Mouse (Mus musculus) small intestine, adult 2 months (tissue): Measurements from ENCODE around the gene Itprip. TPM values are rescaled to one million over a fixed set of nuclear protein-coding genes. Genes with fewer than 3 reads are reported as not detected.
A peak's percentile ranks its signal among the peaks of the same experiment; 100 is the strongest.

Experiments
- H3K27ac ChIP-seq: fragments of 200-500 bp; 2 replicates; pipeline ENCODE4 v1.5.1; 2012; ENCODE audit warnings: low read depth, low read length, control low read depth, inconsistent platforms; ENCODE audit not compliant: insufficient read depth
- H3K27me3 ChIP-seq: fragments of 200-500 bp; 2 replicates; pipeline ENCODE4 v1.6.1; 2012; ENCODE audit warnings: mild to moderate bottlenecking, moderate library complexity, low read length, inconsistent platforms; ENCODE audit not compliant: control insufficient read depth, insufficient read depth
- H3K36me3 ChIP-seq: fragments of 200-500 bp; 2 replicates; pipeline ENCODE4 v1.6.1; 2012; ENCODE audit warnings: mild to moderate bottlenecking, low read length, control low read depth, inconsistent platforms; ENCODE audit not compliant: control insufficient read depth, insufficient read depth
- H3K4me1 ChIP-seq: fragments of 200-500 bp; 2 replicates; pipeline ENCODE4 v1.6.1; 2012; ENCODE audit warnings: low read length, inconsistent platforms, mixed read lengths; ENCODE audit not compliant: control insufficient read depth, insufficient read depth, insufficient read length
- H3K4me3 ChIP-seq: fragments of 200-500 bp; 2 replicates; pipeline ENCODE4 v1.5.1; 2012; ENCODE audit warnings: low read depth, mild to moderate bottlenecking, control low read depth, inconsistent platforms, low read length, moderate library complexity
- CTCF ChIP-seq: fragments of 200-500 bp; IDR thresholded peaks from 2 replicates; pipeline ENCODE4 v1.5.1; 2012; ENCODE audit warnings: low read depth, mild to moderate bottlenecking, control low read depth, inconsistent platforms, low read length, moderate library complexity, mixed read lengths; ENCODE audit not compliant: insufficient replicate concordance, insufficient read length; ENCODE audit errors: extremely low read depth
- POLR2A ChIP-seq: fragments of 200-500 bp; IDR thresholded peaks from 2 replicates; pipeline ENCODE4 v1.6.1; 2012; ENCODE audit warnings: low read depth, mild to moderate bottlenecking, control low read depth, inconsistent platforms, low read length, moderate library complexity
- WGBS: fragments of 180-500 bp; shearing (Covaris S2); methylation state at CpG from one replicate; pipeline ENCODE4 v1.1.7; 2018; 5-methylcytosine and 5-hydroxymethylcytosine counted together
- polyA plus RNA-seq: library from polyadenylated mRNA; depleted of rRNA; stranded (reverse); fragments of >200 nt; gene quantifications from 2 replicates; pipeline ENCODE4 v1.2.3, GENCODE M21; 2012

Gene Itprip
- polyA plus RNA-seq, 1 experiment: 3.2 TPM

GRCm38 (mm10) chr19:47870102-47870666 is 48.9 kb downstream of the Itprip start:
- H3K27ac ChIP-seq: no peak overlapping the region
- no peak for TF ChIP-seq POLR2A
- no peak for TF ChIP-seq CTCF
- no peaks in the 10 kb centered on the region for H3K27me3 ChIP-seq
- H3K36me3 ChIP-seq: no peaks in the 10 kb centered on the region
- H3K4me3 ChIP-seq: no peak overlapping the region
- H3K4me1 ChIP-seq: peaks cover 4% of the 10 kb centered on the region; the same call in 1 of the 2 replicates
- WGBS: 59% methylated on average over 7 of the region's 7 CpGs

GRCm38 (mm10) chr19:47869516-47869915 is 49.6 kb downstream of the Itprip start:
- no peaks in the 10 kb centered on the region for H3K27me3 ChIP-seq
- TF ChIP-seq CTCF: no peak
- no peak for TF ChIP-seq POLR2A
- no peaks in the 10 kb centered on the region for H3K36me3 ChIP-seq
- 14% methylated on average over 3 of the region's 3 CpGs for WGBS
- H3K4me1 ChIP-seq: peaks cover 4% of the 10 kb centered on the region; the same call in 1 of the 2 replicates
- H3K27ac ChIP-seq: no peak overlapping the region
- H3K4me3 ChIP-seq: no peak overlapping the region

- Histone ChIP-seq H3K36me3 (peaks cover 4% of the 10 kb centered on the region; the same call in 1 of the 2 replicates), H3K27ac (no peak overlapping the region), H3K4me3 (no peak overlapping the region), H3K4me1 (peaks cover 4% of the 10 kb centered on the region; the same call in 1 of the 2 replicates), H3K27me3 (no peaks in the 10 kb centered on the region)
- no peak for TF ChIP-seq CTCF
- no peak for TF ChIP-seq POLR2A
- WGBS: 50% methylated on average over 4 of the region's 4 CpGs
Measured at GRCm38 (mm10) chr19:47868951-47869350, 50.1 kb downstream of the Itprip start.

GRCm38 (mm10) chr19:47867628-47868175 is 51.4 kb downstream of the Itprip start:
- Histone ChIP-seq H3K27me3 (no peaks in the 10 kb centered on the region), H3K36me3 (peaks cover 10% of the 10 kb centered on the region), H3K4me3 (no peak overlapping the region), H3K27ac (no peak overlapping the region), H3K4me1 (peaks cover 4% of the 10 kb centered on the region; the same call in 1 of the 2 replicates)
- WGBS: 54% methylated on average over 4 of the region's 4 CpGs
- TF ChIP-seq CTCF (no peak), POLR2A (no peak)

- Histone ChIP-seq H3K36me3 (peaks cover 21% of the 10 kb centered on the region), H3K4me3 (peak within 1 kb of the TSS; percentile 86), H3K27ac (peak within 1 kb of the TSS; percentile 55; the same call in 1 of the 2 replicates), H3K27me3 (no peaks in the 10 kb centered on the region), H3K4me1 (peaks cover 4% of the 10 kb centered on the region; the same call in 1 of the 2 replicates)
- WGBS: under 1% methylated on average over 49 of the region's 49 CpGs
- TF ChIP-seq POLR2A: peak; percentile 69
- peak; percentile 70; the same call in 1 of the 2 replicates for TF ChIP-seq CTCF
Measured at GRCm38 (mm10) chr19:47865353-47865947, 53.6 kb downstream of the Itprip start, which contains the start of gene Gsto2. Gene Gsto2, plus strand, starts transcription at chr19:47865534.

GRCm38 (mm10) chr19:47864721-47865120 is 54.4 kb downstream of the Itprip start:
- Histone ChIP-seq H3K36me3 (peaks cover 26% of the 10 kb centered on the region), H3K4me1 (peaks cover 4% of the 10 kb centered on the region; the same call in 1 of the 2 replicates), H3K27me3 (no peaks in the 10 kb centered on the region), H3K4me3 (no peak overlapping the region), H3K27ac (no peak overlapping the region)
- TF ChIP-seq POLR2A (no peak), CTCF (no peak)
- WGBS: 78% methylated on average over 7 of the region's 7 CpGs

DNA sequence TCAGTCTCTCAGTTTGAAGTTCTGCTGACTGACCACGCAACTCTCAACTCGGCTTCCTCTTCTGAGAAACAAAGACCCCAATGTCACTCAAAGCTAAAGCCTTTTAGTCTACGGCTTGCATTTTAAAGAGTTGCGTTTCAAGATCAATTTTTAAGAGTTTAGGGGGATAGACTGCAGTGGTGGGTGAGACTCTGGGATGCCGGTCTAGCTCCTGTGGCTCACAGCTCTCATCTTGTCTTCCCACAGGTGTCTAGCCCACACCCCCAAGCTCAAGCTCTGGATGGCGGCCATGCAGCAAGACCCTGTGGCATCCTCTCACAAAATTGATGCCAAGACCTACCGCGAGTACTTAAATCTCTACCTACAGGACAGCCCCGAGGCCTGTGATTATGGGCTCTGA is 55.0 kb downstream of the Itprip start:
- Histone ChIP-seq H3K36me3 (peaks cover 32% of the 10 kb centered on the region), H3K27ac (no peak overlapping the region), H3K4me3 (no peak overlapping the region), H3K27me3 (no peaks in the 10 kb centered on the region), H3K4me1 (peaks cover 2% of the 10 kb centered on the region; the same call in 1 of the 2 replicates)
- TF ChIP-seq CTCF: no peak
- no peak for TF ChIP-seq POLR2A
- 97% methylated on average over 9 of the region's 9 CpGs for WGBS
